Mouse (Mus musculus) frontal cortex, postnatal 14 days (tissue): ENCODE results near the gene Fnbp1.
"Not testable (repeated sequence)": the region's sequence is repeated elsewhere in the genome, so short reads cannot be mapped to it uniquely, and the experiment has no call there.

ENCODE experiments used
- DNase-seq, 2 experiments: peaks; one replicate each; pipeline ENCODE4 v3.0.0; 2022; ENCODE audit warnings: low spot score in 2 of 2

The Fnbp1 gene

GRCm38 (mm10) chr2:31141867-31142454 is at the start of gene Fnbp1:
Gene Fnbp1, minus strand, starts transcription at chr2:31142008.
- peak; percentile 76 to 81 for DNase-seq

GRCm38 (mm10) chr2:31189654-31190053 is 47.8 kb upstream of the Fnbp1 start:
- no peak for DNase-seq

DNA sequence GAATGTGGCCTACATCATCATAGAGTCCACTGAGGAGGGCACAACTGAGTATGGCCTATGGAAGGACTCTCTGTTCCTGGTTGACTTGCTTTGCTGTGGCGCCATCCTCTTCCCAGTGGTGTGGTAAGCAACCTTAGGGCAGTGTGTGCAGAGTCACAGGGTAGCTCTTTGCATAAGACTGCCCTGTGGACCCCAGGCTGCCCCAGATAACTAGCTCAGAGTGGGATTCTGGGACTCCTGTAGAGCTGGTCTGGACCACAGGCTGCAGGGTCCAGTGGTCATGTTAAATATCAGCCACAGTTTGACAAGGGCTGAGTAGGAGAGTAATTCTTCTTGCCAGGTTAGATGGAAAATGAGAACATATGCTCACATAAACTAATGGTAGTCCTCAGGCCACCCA is 46.9 kb upstream of the Fnbp1 start:
- no peak for DNase-seq

- no peak for DNase-seq
Observed at GRCm38 (mm10) chr2:31183830-31184229, 42.0 kb upstream of the Fnbp1 start.

- no peak for DNase-seq
Observed at GRCm38 (mm10) chr2:31182786-31183330, 41.0 kb upstream of the Fnbp1 start.

- DNase-seq: no peak
Observed at GRCm38 (mm10) chr2:31180081-31180551, 38.3 kb upstream of the Fnbp1 start.

DNA sequence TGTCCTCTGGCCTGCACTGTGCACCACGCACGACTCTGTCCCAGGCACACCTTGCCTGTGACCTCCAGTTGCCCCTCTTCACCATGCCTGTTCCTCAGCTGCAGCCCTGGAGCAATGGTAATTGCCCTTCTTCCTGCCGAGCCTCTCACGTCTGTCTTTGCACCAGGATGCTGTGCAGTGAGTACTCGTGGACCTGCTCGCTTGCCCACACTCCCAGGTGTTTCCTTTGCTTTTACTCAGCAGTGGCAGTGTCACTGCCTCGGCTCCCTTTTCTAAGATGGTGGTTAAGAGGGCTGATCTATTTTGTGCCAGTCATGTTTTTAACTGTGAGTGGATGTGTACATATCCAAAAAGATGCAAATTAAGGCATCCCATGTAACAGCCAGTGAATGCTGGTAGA is 37.7 kb upstream of the Fnbp1 start:
- no peak for DNase-seq

DNA sequence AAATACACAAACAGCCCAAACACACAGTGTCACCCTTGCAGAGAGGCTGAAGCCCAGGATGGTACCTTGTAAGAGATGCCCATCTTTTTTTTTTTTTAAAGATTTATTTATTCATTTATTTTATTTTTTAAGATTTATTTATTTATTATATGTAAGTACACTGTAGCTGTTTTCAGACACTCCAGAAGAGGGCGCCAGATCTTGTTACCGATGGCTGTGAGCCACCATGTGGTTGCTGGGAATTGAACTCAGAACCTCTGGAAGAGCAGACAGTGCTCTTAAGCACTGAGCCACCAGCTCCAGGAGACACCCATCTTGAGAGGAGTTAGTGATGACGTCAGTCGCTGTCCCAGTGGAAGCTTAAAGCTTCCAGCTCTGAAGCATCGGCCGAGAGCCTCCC is 36.8 kb upstream of the Fnbp1 start:
- DNase-seq: not testable (repeated sequence)

DNA sequence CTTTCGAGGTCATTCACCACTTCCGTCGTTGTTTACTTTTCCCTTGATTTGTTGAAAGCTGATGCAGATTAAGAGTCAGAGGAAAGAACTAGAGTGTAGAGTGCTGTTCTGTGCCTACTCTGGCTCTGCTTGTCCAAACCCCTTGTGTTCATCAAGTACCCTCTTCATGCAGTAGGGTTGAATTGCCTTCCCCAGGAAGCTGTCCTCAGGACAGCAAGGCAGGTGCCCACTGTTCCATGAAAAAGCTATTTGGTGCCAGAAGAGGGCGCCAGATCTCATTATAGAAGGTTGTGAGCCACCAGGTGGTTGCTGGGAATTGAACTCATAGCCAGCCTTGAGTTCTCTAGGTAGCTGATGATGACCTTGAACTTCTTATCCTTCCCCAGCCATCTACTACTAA is 31.5 kb upstream of the Fnbp1 start:
- no peak for DNase-seq

DNA sequence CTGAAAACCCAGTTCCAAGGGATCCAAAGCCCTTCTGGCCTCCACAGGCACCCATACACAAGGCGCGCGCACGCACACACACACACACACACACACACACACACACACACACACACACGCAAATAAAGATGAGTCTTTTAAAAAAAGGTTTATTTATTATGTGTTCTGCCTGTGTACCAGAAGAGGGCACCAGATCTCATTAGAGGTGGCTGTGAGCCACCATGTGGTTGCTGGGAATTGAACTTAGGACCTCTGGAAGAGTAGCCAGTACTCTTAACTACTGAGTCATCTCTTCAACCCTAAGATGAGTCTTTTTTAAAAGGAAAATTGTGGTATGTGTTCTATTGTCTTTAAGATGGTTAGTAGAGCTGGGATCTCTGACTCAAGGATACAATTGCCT is 30.7 kb upstream of the Fnbp1 start:
- DNase-seq: no peak

- no peak for DNase-seq
Observed at GRCm38 (mm10) chr2:31172001-31172400, 30.2 kb upstream of the Fnbp1 start.

DNA sequence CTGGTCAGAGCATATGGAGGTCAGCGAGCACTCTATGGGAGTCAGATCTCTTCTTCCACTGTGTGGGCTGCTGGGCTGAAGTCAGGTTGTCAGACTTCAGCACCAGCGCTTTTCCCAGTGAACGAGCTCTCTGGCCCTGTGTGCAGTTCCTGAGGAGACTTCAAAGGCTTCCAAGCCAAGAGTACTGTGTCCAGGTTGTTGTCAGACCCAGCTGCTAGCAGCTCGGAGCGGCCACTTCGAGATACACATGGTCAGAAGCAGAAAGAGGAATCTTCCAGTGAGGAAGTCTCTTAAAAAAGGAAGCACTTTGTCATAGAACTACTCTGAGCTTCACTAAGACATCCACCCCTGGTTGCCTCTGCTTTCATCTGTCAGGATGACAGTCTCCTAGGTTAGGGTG is 28.4 kb upstream of the Fnbp1 start:
- no peak for DNase-seq

DNA sequence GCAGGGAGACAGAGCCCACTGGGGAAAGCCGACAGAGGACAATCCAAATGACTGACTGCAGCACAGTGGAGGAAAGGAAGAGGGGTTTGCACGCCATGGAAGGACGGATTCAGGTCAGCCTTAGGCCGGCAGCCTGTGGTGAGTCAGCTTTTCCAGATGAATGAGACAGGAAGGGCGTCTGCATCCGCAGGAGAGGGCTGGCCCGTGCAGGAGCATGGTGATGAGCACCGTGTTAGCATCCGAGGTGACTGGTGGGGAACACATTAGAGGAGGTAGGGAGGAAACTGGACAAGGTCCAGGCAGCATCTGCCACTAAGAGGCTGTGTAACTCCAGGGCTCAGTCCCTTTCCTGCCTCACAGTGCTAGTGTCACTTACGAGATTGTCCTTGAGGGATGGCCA is 27.2 kb upstream of the Fnbp1 start:
- no peak for DNase-seq

DNA sequence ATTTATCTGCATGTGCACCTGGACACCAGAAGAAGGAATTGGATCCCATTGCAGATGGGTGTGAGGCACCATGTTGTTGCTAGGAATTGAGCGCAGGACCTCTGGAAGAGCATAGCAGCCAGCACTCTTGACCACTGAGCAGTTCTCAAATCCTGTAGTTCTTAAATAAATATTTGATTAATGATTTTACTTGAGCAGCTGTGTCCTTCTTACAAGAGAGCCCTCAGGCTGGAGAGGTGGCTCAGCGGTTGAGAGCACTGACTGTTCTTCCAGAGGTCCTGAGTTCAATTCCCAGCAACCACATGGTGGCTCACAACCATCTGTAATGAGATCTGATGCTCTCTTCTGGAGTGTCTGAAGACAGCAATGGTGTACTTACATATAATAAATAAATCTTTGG is 25.8 kb upstream of the Fnbp1 start:
- DNase-seq: not testable (repeated sequence)

DNA sequence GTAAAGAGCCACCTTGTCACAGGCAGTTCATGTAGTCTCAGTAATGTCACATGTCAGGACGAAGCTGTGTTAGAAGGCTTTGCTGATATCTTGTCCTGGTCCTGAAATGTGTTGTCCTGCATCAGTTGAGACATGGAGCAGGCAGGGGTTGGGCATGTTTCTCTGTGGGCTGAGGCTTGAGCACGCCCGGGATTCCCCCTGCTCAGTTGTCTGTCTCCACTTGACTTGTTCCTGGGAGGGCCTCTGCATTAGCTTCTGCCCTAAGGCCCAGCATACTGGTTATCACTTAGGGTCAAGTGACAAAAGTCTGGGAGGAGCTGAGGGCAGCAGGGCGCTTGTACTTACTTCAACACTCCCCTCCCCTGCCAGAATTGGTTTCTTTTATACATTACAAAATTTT is 23.7 kb upstream of the Fnbp1 start:
- no peak for DNase-seq

- DNase-seq: no peak
Observed at GRCm38 (mm10) chr2:31164841-31165455, 23.1 kb upstream of the Fnbp1 start.

DNA sequence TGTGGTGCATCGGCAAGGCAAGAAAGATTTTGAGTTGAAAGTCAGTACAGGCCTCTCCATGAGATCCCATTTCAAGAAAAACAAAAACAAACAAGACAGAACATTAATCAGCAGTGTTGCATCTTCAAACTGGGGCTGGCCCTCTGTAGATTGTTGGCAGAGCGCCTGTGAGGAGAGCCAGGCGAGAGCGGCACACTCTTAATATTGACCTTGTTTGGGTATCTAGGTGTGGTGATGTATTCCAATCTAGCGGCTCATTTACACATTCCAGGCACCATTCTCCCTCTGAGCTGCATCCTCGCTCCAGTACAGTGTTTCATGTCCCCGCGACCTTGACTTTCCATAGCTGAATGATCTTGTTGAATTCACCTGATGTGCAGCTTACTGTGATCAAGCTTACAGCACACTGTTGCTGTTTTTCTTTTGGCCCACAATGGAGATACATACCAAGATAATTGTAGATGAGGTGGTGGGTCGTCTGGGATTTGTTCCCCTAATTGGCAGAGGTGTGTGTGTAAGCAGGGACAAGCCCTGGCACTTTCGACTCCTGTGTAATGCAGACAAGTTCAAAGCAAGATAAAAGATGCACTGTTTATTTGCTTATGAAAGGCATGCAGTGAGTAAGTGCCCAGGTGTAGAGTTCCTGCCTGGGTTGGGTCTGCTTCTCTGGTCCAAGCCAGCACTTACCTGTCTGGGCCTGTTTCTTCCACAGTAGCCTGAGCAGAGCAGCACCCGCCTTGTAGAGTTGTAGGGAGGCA is 21.7 kb upstream of the Fnbp1 start:
- DNase-seq: no peak

DNA sequence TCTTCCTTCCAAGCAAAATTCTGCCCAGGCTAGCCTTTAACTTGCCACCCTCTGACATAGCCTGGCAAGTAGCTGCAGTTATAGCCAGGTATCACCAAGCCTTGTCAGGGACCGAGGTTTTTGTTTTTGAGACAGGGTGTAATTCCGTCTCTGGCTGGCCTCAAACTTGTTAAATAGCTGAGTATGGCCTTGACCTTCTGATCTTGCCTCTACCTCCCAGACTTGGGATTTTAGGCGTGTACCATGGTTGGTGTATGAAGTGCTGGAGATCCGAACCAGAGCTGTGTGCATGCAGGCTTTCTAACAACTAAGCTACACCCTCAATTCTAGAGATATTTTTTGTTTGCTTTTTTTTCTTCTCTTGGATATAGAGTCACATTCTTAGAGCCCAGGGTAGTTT is 19.8 kb upstream of the Fnbp1 start:
- DNase-seq: no peak

GRCm38 (mm10) chr2:31160147-31160920 is 18.5 kb upstream of the Fnbp1 start:
- no peak for DNase-seq

- no peak for DNase-seq
Observed at GRCm38 (mm10) chr2:31156846-31157245, 15.0 kb upstream of the Fnbp1 start.

DNA sequence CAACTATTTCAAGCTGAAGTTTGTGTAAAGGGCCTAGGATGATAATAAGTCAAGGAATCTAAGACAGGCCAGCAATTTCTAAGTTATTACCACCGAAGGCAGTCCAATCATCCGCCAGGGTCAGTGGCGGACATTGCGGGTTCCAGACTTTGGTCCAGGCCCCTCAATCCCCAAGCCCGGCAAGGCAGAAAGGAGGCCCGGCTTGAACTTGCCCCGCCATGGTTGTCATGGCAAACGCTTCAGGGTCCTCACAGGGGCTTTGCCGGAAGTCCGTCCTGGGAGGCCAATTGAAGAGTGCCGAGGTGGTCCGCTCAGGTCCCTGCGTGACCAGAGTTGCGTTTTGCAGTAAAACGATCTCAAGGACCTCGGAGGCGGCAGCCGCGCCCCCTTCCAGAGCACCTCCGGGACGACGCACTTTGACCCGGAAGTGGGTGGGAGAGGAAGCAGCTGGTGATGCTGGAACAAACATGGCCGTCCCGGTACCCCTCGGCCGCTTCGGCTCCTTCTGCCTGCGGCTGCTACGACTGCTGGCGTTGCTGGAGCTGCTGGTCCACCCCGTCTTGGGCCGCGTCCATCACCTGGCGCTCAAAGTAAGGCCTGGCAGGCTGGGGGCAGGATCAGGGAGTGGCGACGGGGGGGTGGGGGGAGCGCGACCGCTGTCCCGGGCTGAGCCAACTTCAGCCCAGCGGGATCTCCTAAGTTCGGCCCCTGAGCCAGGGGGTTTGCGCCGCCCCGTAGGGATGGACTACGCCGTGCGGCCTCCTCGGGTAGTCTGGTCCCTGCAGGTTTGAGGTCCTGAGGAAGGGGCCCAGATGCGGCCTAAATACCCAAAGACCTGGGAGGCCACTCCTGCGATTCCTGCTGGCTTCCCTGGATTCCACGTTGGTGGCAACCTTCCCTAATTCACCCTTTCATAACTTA is 10.3 kb upstream of the Fnbp1 start, which contains the start of gene Gpr107:
Gene Gpr107 (plus strand): TSS at position 425 of the 921 bp plus-strand sequence.
- peak; percentile 59 to 64 for DNase-seq
